20 mouse cellular contexts compared by ENCODE assay signal in genomic region chr5:102010961-102011360, GRCm38 (mm10).
"Had no signal": no experiment of that assay in that cellular context is flagged by ENCODE, and none has a peak within 500 bp of the region (broad histone marks: within the 10 kb centered on the region; RNA-seq: fewer than 3 reads in every experiment).

No protein-coding gene starts in this region.

- H3K9me3 ChIP-seq: liver, embryonic 15.5 days; midbrain, embryonic 10.5 days; midbrain, embryonic 12.5 days; neural tube, embryonic 13.5 days; neural tube, embryonic 15.5 days had no signal

- ATAC-seq: midbrain, embryonic 16.5 days had no signal

- H3K27me3 ChIP-seq: liver, embryonic 15.5 days; midbrain, embryonic 12.5 days; neural tube, embryonic 13.5 days; neural tube, embryonic 15.5 days had no signal

- H3K9ac ChIP-seq: liver, embryonic 15.5 days; lung, embryonic 14.5 days; midbrain, embryonic 12.5 days; neural tube, embryonic 13.5 days; neural tube, embryonic 15.5 days had no signal

- H3K27ac ChIP-seq: liver, embryonic 15.5 days; midbrain, embryonic 10.5 days; midbrain, embryonic 12.5 days; neural tube, embryonic 13.5 days; neural tube, embryonic 15.5 days had no signal

- H3K4me2 ChIP-seq: liver, embryonic 15.5 days; lung, embryonic 14.5 days; midbrain, embryonic 12.5 days; neural tube, embryonic 13.5 days; neural tube, embryonic 15.5 days had no signal

- H3K4me3 ChIP-seq: liver, embryonic 15.5 days; midbrain, embryonic 10.5 days; midbrain, embryonic 12.5 days; myocyte; neural tube, embryonic 13.5 days; neural tube, embryonic 15.5 days had no signal

- DNase-seq: lung, adult 18-20 months; lung, embryonic 14.5 days; lung, postnatal 14 days; lung, postnatal 4 days; midbrain, embryonic 14.5 days; retina, postnatal 1 day; right cerebral cortex, adult 18-20 months; right cerebral cortex, postnatal 25 days; right cerebral cortex, postnatal 4 days; spleen, adult 18-20 months; thymus, adult 18-20 months; thymus, postnatal 14 days; thymus, postnatal 36 days had no signal
